Mouse (Mus musculus) heart, embryonic 15.5 days (tissue): ENCODE data around the gene BC030867. TPM values are rescaled to one million over a fixed set of nuclear protein-coding genes. Genes with fewer than 3 reads are reported as not detected.
A peak's percentile ranks its signal among the peaks of the same experiment; 100 is the strongest.

Experiments
- ATAC-seq: fragments of 200-750 bp; cut with Nextera tagmentation; replicated peaks from 2 replicates; pipeline ENCODE4 v1.8.0; 2017; ENCODE audit warnings: low read depth, moderate TSS enrichment; ENCODE audit not compliant: insufficient number of reproducible peaks, insufficient read depth, low FRiP score
- H3K27ac ChIP-seq: fragments of 300-500 bp; sonication (generic); 2 replicates; pipeline ENCODE4 v1.5.1; 2015; ENCODE audit warnings: mild to moderate bottlenecking, inconsistent platforms
- H3K27me3 ChIP-seq: fragments of 300-500 bp; sonication (generic); 2 replicates; pipeline ENCODE4 v1.6.1; 2015; ENCODE audit warnings: inconsistent platforms
- H3K36me3 ChIP-seq: fragments of 300-500 bp; sonication (generic); 2 replicates; pipeline ENCODE4 v1.6.1; 2015; ENCODE audit warnings: mild to moderate bottlenecking, inconsistent platforms
- H3K4me1 ChIP-seq: fragments of 300-500 bp; sonication (generic); replicated peaks from 2 replicates; pipeline ENCODE4 v1.6.1; 2015; ENCODE audit warnings: inconsistent platforms
- H3K4me2 ChIP-seq: fragments of 300-500 bp; sonication (generic); 2 replicates; pipeline ENCODE4 v1.6.1; 2015; ENCODE audit warnings: inconsistent platforms, mild to moderate bottlenecking, moderate library complexity
- H3K4me3 ChIP-seq: fragments of 300-500 bp; sonication (generic); 2 replicates; pipeline ENCODE4 v1.5.1; 2015; ENCODE audit warnings: mild to moderate bottlenecking, inconsistent platforms
- H3K9ac ChIP-seq: fragments of 300-500 bp; sonication (generic); 2 replicates; pipeline ENCODE4 v1.6.1; 2015; ENCODE audit warnings: mild to moderate bottlenecking, inconsistent platforms
- H3K9me3 ChIP-seq: fragments of 300-500 bp; sonication (generic); replicated peaks from 2 replicates; pipeline ENCODE4 v1.6.1; 2016; ENCODE audit warnings: inconsistent platforms
- WGBS: fragments of 180-500 bp; shearing (Covaris S2); methylation state at CpG from one replicate; pipeline ENCODE4 v1.1.7; 2015; ENCODE audit warnings: mixed read lengths; 5-methylcytosine and 5-hydroxymethylcytosine counted together
- microRNA-seq: library from miRNA; unstranded; fragments of <30 nt; microRNA quantifications from one replicate; pipeline ENCODE4, GENCODE M21; 2016
- polyA plus RNA-seq: library from polyadenylated mRNA; unstranded; fragments of >200 nt; fragmentation: Nextera tagmentation; extraction: Ambion mirVana; gene quantifications from 2 replicates; pipeline ENCODE4 v1.2.1, GENCODE M21; 2015

Gene BC030867
- polyA plus RNA-seq, 1 experiment from 2014 or later = 8.3 TPM

GRCm38 (mm10) chr11:102309821-102310617 is 61.3 kb downstream of the BC030867 start:
- Histone ChIP-seq H3K9ac (0 out of 2 replicates have a peak overlapping the region, but pooled peaks have one; percentile 55), H3K4me2 (peak overlapping the region; percentile 77), H3K9me3 (no peaks in the 10 kb centered on the region), H3K36me3 (peaks cover 58% of the 10 kb centered on the region), H3K4me3 (peak overlapping the region; percentile 51), H3K27me3 (no peaks in the 10 kb centered on the region), H3K4me1 (peaks cover 27% of the 10 kb centered on the region), H3K27ac (peak overlapping the region; percentile 74; the same call in 1 of the 2 replicates)
- no peak for ATAC-seq
- WGBS = 82% methylated on average over 22 of the region's 22 CpGs

GRCm38 (mm10) chr11:102310768-102311695 is 62.4 kb downstream of the BC030867 start:
- ATAC-seq = no peak
- peaks cover 62% of the 10 kb centered on the region for H3K36me3 ChIP-seq
- no peak overlapping the region; the same call in 1 of the 2 replicates for H3K9ac ChIP-seq
- no peak overlapping the region for H3K4me2 ChIP-seq
- H3K27me3 ChIP-seq = no peaks in the 10 kb centered on the region
- 48% methylated on average over 37 of the region's 38 CpGs for WGBS
- no peak overlapping the region for H3K4me3 ChIP-seq
- no peak overlapping the region for H3K27ac ChIP-seq
- peaks cover 37% of the 10 kb centered on the region for H3K4me1 ChIP-seq
- H3K9me3 ChIP-seq = no peaks in the 10 kb centered on the region

- ATAC-seq = no peak
Measured at GRCm38 (mm10) chr11:102311966-102312365, 63.3 kb downstream of the BC030867 start.

GRCm38 (mm10) chr11:102312586-102312985 is 63.9 kb downstream of the BC030867 start:
- no peak overlapping the region for H3K4me3 ChIP-seq
- 90% methylated on average over 6 of the region's 6 CpGs for WGBS
- no peaks in the 10 kb centered on the region for H3K9me3 ChIP-seq
- H3K27me3 ChIP-seq = no peaks in the 10 kb centered on the region
- no peak overlapping the region for H3K27ac ChIP-seq
- H3K4me1 ChIP-seq = peaks cover 42% of the 10 kb centered on the region
- ATAC-seq = no peak
- H3K4me2 ChIP-seq = no peak overlapping the region
- H3K9ac ChIP-seq = no peak overlapping the region
- H3K36me3 ChIP-seq = peaks cover 47% of the 10 kb centered on the region

More at GRCm38 (mm10) chr11:102311966-102312365, 63.3 kb downstream of the BC030867 start:
- H3K36me3 ChIP-seq = peaks cover 53% of the 10 kb centered on the region
- no peaks in the 10 kb centered on the region for H3K9me3 ChIP-seq
- H3K27ac ChIP-seq = no peak overlapping the region
- no peaks in the 10 kb centered on the region for H3K27me3 ChIP-seq
- H3K9ac ChIP-seq = no peak overlapping the region
- H3K4me3 ChIP-seq = no peak overlapping the region
- peaks cover 42% of the 10 kb centered on the region for H3K4me1 ChIP-seq
- no peak overlapping the region for H3K4me2 ChIP-seq
- WGBS = 88% methylated on average over 4 of the region's 4 CpGs

- Histone ChIP-seq H3K4me1 (peaks cover 35% of the 10 kb centered on the region), H3K9me3 (no peaks in the 10 kb centered on the region), H3K27me3 (no peaks in the 10 kb centered on the region), H3K9ac (no peak overlapping the region), H3K36me3 (peaks cover 40% of the 10 kb centered on the region), H3K4me2 (no peak overlapping the region), H3K4me3 (no peak overlapping the region), H3K27ac (no peak overlapping the region)
- WGBS = 87% methylated on average over 12 of the region's 12 CpGs
- no peak for ATAC-seq
Measured at GRCm38 (mm10) chr11:102314321-102314720, 65.6 kb downstream of the BC030867 start.

Small RNA genes within 50 kb of the gene (microRNA-seq; reads per million reads assigned to microRNA genes)
- gene Mir8101 = 1.1 reads per million

Other genes starting within 250 kb of the BC030867 start
- 2.9 and 3.6 TPM in 2 replicates for gene Mpp3, start 220.4 kb upstream of the BC030867 start, polyA plus RNA-seq
- gene Cd300lg, start 207.4 kb upstream of the BC030867 start, polyA plus RNA-seq = 7.2 and 8.4 TPM in 2 replicates
- gene Mpp2, start 160.4 kb upstream of the BC030867 start, polyA plus RNA-seq = 6.0 and 9.3 TPM in 2 replicates
- not detected in 2 replicates for gene Ppy, start 147.6 kb upstream of the BC030867 start, polyA plus RNA-seq
- gene Pyy, start 141.1 kb upstream of the BC030867 start, polyA plus RNA-seq = not detected in 2 replicates
- 0.24 TPM in 1 of 2 replicates, not detected in the other for gene Nags, start 103.4 kb upstream of the BC030867 start, polyA plus RNA-seq
- 30.6 and 35.9 TPM in 2 replicates for gene Tmem101, start 92.5 kb upstream of the BC030867 start, polyA plus RNA-seq
- gene Lsm12, start 63.6 kb upstream of the BC030867 start, polyA plus RNA-seq = 74.6 and 83.4 TPM in 2 replicates
- gene G6pc3, start 59.3 kb upstream of the BC030867 start, polyA plus RNA-seq = 20.9 and 23.3 TPM in 2 replicates
- gene Hdac5, start 18.7 kb upstream of the BC030867 start, polyA plus RNA-seq = 76.7 and 86.8 TPM in 2 replicates
- gene Asb16, start 19.9 kb downstream of the BC030867 start, polyA plus RNA-seq = 0.05 and 0.06 TPM in 2 replicates
- 36.4 and 43.1 TPM in 2 replicates for gene Tmub2, start 36.0 kb downstream of the BC030867 start, polyA plus RNA-seq
- 6.8 and 8.9 TPM in 2 replicates for gene Atxn7l3, start 47.7 kb downstream of the BC030867 start, polyA plus RNA-seq
- 51.0 and 60.2 TPM in 2 replicates for gene Ubtf, start 70.9 kb downstream of the BC030867 start, polyA plus RNA-seq
- 20.2 and 31.9 TPM in 2 replicates for gene Slc4a1, start 117.3 kb downstream of the BC030867 start, polyA plus RNA-seq
- gene Rundc3a, start 144.5 kb downstream of the BC030867 start, polyA plus RNA-seq = 0.64 and 2.5 TPM in 2 replicates
- 293 and 321 TPM in 2 replicates for gene Slc25a39, start 159.1 kb downstream of the BC030867 start, polyA plus RNA-seq
- 198 and 242 TPM in 2 replicates for gene Grn, start 181.4 kb downstream of the BC030867 start, polyA plus RNA-seq
- 2.7 and 5.7 TPM in 2 replicates for gene Fam171a2, start 198.8 kb downstream of the BC030867 start, polyA plus RNA-seq
- 8.7 TPM in 2 replicates for gene Itga2b, start 221.2 kb downstream of the BC030867 start, polyA plus RNA-seq